Mouse (Mus musculus) thymus, adult 2 months (tissue): ENCODE measurements at regions not wholly inside any gene's neighbourhood (a gene's known extent, or its start where the extent isn't known, plus 50 kb on each side); places are given as distances from the start of the nearest gene placed in this dataset.

Experiments used
- DNase-seq: peaks from one replicate; pipeline ENCODE4 v3.0.0; 2021
- H3K27ac ChIP-seq: fragments of 200-500 bp; 2 replicates; pipeline ENCODE4 v1.5.1; 2012; ENCODE audit warnings: low read length, control low read depth; ENCODE audit not compliant: control insufficient read depth, insufficient read depth
- H3K27me3 ChIP-seq: fragments of 200-500 bp; 2 replicates; pipeline ENCODE4 v1.6.1; 2012; ENCODE audit warnings: mild to moderate bottlenecking, low read length, moderate library complexity, mixed read lengths; ENCODE audit not compliant: control insufficient read depth, insufficient read depth
- H3K36me3 ChIP-seq: fragments of 200-500 bp; 2 replicates; pipeline ENCODE4 v1.6.1; 2012; ENCODE audit warnings: mild to moderate bottlenecking, low read length, moderate library complexity; ENCODE audit not compliant: control insufficient read depth, insufficient read depth
- H3K4me1 ChIP-seq: fragments of 200-500 bp; replicated peaks from 2 replicates; pipeline ENCODE4 v1.6.1; 2012; ENCODE audit warnings: low read length; ENCODE audit not compliant: control insufficient read depth, insufficient read depth
- H3K4me3 ChIP-seq: fragments of 200-500 bp; 2 replicates; pipeline ENCODE4 v1.5.1; 2012; ENCODE audit warnings: mild to moderate bottlenecking, low read length, control low read depth, moderate library complexity; ENCODE audit not compliant: control insufficient read depth, insufficient read depth
- CTCF ChIP-seq: fragments of 200-500 bp; IDR thresholded peaks from 2 replicates; pipeline ENCODE4 v1.5.1; 2012; ENCODE audit warnings: mild to moderate bottlenecking, control low read depth, low read length, moderate library complexity, borderline replicate concordance; ENCODE audit not compliant: control insufficient read depth, poor library complexity, insufficient read depth; ENCODE audit errors: extremely low read depth
- POLR2A ChIP-seq: fragments of 200-500 bp; IDR thresholded peaks from 2 replicates; pipeline ENCODE4 v1.6.1; 2012; ENCODE audit warnings: mild to moderate bottlenecking, low read length, control low read depth, moderate library complexity; ENCODE audit not compliant: control insufficient read depth, poor library complexity, insufficient read depth; ENCODE audit errors: extremely low read depth
- WGBS: fragments of 180-500 bp; shearing (Covaris S2); methylation state at CpG from one replicate; pipeline ENCODE4 v1.1.7; 2018; 5-methylcytosine and 5-hydroxymethylcytosine counted together

GRCm38 (mm10) chrX:11479696-11480339 lies 152.2 kb downstream of the H2al1j start:
- Histone ChIP-seq H3K36me3 (no peaks in the 10 kb centered on the region), H3K4me1 (no peaks in the 10 kb centered on the region), H3K4me3 (no peak overlapping the region), H3K27ac (no peak overlapping the region), H3K27me3 (no peaks in the 10 kb centered on the region)
- WGBS = 89% methylated on average over 16 of the region's 16 CpGs
- no peak for DNase-seq
- no peak for TF ChIP-seq POLR2A
- no peak for TF ChIP-seq CTCF

- H3K36me3 ChIP-seq = no peaks in the 10 kb centered on the region
- TF ChIP-seq POLR2A = no peak
- TF ChIP-seq CTCF = no peak
- no peaks in the 10 kb centered on the region for H3K27me3 ChIP-seq
- no peaks in the 10 kb centered on the region for H3K4me1 ChIP-seq
- no peak overlapping the region for H3K4me3 ChIP-seq
- no peak overlapping the region for H3K27ac ChIP-seq
- no peak for DNase-seq
- 96% methylated on average over 7 of the region's 7 CpGs for WGBS
Observed at GRCm38 (mm10) chrX:11482141-11482540, 154.5 kb downstream of the H2al1j start.

GRCm38 (mm10) chrX:11486588-11486987 lies 159.0 kb downstream of the H2al1j start:
- Histone ChIP-seq H3K4me3 (no peak overlapping the region), H3K4me1 (no peaks in the 10 kb centered on the region), H3K36me3 (no peaks in the 10 kb centered on the region), H3K27me3 (no peaks in the 10 kb centered on the region), H3K27ac (no peak overlapping the region)
- no peak for TF ChIP-seq CTCF
- TF ChIP-seq POLR2A = no peak
- no peak for DNase-seq
- 77% methylated on average over 2 of the region's 2 CpGs for WGBS

GRCm38 (mm10) chrX:11487876-11488275 lies 160.3 kb downstream of the H2al1j start:
- Histone ChIP-seq H3K27ac (no peak overlapping the region), H3K27me3 (no peaks in the 10 kb centered on the region), H3K4me1 (no peaks in the 10 kb centered on the region), H3K36me3 (no peaks in the 10 kb centered on the region), H3K4me3 (no peak overlapping the region)
- 80% methylated on average over 5 of the region's 5 CpGs for WGBS
- no peak for DNase-seq
- TF ChIP-seq CTCF (no peak), POLR2A (no peak)

- Histone ChIP-seq H3K27me3 (no peaks in the 10 kb centered on the region), H3K4me3 (no peak overlapping the region), H3K36me3 (no peaks in the 10 kb centered on the region), H3K27ac (no peak overlapping the region), H3K4me1 (no peaks in the 10 kb centered on the region)
- DNase-seq = no peak
- WGBS = 84% methylated on average over 5 of the region's 5 CpGs
- no peak for TF ChIP-seq CTCF
- no peak for TF ChIP-seq POLR2A
Observed at GRCm38 (mm10) chrX:11490146-11490693, 162.6 kb downstream of the H2al1j start.

GRCm38 (mm10) chrX:11491235-11491634 lies 163.6 kb downstream of the H2al1j start:
- Histone ChIP-seq H3K4me3 (no peak overlapping the region), H3K27me3 (no peaks in the 10 kb centered on the region), H3K27ac (no peak overlapping the region), H3K36me3 (no peaks in the 10 kb centered on the region), H3K4me1 (no peaks in the 10 kb centered on the region)
- DNase-seq = no peak
- no peak for TF ChIP-seq POLR2A
- no peak for TF ChIP-seq CTCF
- 81% methylated on average over 5 of the region's 5 CpGs for WGBS
